Mouse (Mus musculus): ENCODE data around the gene Mlst8.
A peak's percentile ranks its signal among the peaks of the same experiment; 100 is the strongest.

Gene Mlst8

GRCm38 (mm10) chr17:24478663-24479380 is at the start of gene Mlst8:
Mlst8 (minus strand) TSS chr17:24479078.
- DNase-seq = peak; percentile 96

GRCm38 (mm10) chr17:24528560-24528918 is 49.7 kb upstream of the Mlst8 start:
- DNase-seq = no peak

GRCm38 (mm10) chr17:24527723-24528559 is 49.1 kb upstream of the Mlst8 start, which contains the start of gene Traf7:
Traf7 (minus strand) TSS chr17:24527938.
- DNase-seq = peak; percentile 99

DNA sequence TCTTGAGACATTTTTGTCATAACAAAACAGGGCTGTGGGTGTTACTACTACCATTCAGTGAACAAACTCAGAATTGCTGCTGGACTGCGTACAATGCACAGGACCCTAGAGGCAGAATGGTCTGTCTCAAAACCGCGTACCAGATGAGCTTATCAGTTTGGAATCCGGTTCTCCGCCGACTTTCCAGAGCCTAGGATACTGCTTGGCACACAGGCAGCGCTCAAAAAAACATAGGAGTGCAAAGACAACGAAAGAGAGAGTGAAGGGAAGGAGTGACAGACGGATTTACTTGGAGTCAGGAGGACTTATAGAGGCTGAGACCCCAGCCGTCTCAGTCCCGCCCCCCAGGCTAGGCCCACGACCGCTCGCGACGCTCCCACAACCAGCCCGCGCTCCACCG is 48.4 kb upstream of the Mlst8 start:
- DNase-seq = no peak

- no peak for DNase-seq
Measured at GRCm38 (mm10) chr17:24524734-24525133, 45.9 kb upstream of the Mlst8 start.

DNA sequence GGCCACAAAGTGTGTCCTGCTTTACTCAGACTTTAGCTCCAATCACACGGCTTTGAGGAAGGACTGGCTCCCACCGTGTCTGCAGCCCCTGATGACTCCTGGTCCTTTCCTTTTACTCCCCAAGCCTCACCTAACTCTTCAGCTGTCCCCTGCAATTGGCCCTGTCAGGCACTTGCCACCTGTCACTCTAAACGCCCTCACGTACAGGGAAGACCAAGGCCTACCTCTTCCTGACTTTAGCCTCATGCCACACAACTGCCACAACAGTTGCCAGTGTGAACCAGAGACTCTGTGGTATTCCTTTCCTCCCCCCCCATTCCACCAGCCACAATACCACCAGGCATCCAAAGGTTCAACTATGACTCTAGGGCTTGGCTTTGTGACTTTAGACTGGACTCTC is 41.6 kb upstream of the Mlst8 start:
- DNase-seq = no peak

GRCm38 (mm10) chr17:24514270-24515257 is 35.7 kb upstream of the Mlst8 start:
- DNase-seq = no peak

DNA sequence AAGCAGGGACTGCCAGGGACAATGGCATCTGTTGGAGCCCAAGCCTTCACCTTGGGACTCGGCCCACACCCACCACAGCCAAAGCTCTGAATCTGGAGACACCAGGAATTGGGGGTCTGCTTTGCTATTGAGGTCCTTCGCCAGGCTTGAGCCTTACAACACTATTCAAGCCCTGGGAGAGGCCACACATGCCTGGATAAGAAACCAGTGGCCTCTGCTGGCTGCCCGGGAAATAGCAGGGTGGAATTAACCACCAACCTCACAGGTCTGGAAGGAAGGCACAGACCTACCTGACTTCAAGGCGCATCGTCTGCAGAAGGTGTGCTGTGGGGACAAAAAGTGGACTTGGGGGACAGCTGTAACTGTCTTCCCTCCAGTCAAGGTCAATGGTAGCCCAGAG is 34.7 kb upstream of the Mlst8 start:
- peak; percentile 63 for DNase-seq

DNA sequence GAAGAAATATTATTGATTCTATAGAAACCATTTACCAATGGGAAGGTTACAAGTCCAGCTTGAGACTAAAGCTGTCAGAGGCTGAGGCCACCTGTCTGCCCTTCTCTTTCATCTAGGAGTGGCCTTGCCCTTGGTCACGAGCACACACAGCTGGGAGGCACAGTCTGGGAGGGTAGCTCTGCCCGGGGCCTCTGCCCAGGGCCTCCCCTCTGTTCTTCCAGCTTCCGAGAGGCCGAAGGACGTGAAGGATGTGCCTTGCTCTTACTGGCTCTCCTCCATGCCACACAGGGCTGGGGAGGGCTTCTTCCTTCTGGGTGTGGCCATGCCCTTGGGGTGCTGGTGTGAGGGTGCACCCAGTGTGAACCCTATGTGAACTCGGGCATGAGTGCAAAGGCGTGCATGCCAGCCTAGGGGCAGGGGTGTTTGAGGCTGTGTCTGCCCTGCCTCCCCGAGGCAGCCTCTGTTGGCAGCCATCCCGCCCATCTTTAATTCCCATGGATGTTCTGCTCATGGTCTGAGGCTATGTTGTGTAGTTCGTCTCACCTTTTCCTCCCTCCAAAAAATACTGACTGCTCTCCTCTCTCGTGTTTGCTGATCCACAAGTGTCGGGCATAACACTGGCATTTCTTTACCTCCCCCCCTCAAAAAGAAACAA is 29.1 kb upstream of the Mlst8 start:
- no peak for DNase-seq

- no peak for DNase-seq
Measured at GRCm38 (mm10) chr17:24507129-24507664, 28.3 kb upstream of the Mlst8 start.

DNA sequence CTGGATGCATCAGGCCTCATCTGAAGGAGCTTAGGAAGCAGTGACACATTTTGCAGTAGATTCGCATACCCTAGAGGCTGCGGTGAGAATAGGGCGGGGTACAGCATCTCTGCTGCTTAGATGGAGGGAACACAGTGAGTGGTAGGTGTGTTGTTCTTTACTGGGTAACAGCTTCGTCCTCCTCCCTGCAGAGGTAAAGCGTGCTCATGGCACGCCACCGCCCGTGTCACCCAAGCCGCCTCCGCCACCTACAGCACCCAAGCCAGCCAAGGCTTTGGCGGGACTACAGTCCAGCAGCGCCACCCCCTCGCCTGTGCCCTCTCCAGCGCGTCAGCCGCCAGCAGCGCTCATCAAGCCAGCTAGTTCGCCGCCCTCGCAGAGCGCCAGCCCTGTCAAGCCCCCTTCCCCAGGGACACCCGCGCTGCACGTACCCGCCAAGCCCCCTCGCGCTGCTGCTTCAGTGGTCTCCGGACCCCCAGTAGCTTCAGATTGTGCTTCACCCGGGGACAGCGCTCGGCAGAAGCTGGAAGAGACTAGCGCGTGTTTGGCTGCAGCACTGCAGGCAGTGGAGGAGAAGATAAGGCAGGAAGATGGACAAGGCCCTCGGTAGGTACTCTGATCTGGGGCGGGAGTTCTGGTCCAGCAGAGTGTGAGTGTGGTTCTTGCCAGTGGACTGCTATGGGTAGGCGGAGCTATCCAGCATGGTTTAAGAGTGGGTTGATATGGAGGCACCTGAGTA is 27.6 kb upstream of the Mlst8 start:
- DNase-seq = peak; percentile 56

- DNase-seq = no peak
Measured at GRCm38 (mm10) chr17:24505286-24505955, 26.5 kb upstream of the Mlst8 start.

DNA sequence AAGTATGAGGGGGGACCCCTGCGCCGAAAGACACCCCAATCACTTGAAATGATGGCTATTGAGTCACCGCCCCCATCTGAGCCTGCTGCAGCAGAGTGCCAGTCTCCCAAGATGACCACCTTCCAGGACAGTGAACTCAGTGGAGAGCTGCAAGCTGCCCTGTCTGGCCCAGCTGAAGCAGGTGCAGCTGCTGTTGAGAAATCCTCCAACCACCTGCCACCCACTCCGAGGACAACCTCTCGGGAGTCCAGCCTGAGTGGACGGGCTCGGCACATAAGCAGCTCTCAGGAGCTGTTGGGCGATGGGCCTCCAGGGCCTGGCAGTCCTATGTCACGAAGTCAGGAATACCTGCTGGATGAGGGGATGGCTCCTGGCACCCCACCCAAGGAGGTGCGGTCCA is 25.2 kb upstream of the Mlst8 start:
- DNase-seq = no peak

DNA sequence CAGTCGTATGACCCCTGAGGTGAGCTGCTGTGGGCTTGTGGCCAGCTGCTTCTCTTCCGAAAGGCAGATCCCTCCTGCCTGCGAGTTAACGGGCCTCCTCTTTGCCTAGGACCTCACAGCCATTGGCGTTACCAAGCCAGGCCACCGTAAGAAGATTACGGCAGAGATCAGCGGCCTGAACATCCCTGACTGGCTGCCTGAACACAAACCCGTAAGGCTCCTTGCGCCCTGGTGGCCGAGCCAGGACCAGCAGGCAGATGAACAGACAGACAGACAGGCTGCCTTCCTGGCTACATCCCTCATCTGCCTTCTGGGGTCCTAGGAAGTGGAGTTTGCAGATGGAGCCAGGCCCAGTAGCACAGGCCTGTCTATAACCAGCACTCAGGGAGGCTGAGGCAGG is 23.3 kb upstream of the Mlst8 start:
- DNase-seq = no peak

DNA sequence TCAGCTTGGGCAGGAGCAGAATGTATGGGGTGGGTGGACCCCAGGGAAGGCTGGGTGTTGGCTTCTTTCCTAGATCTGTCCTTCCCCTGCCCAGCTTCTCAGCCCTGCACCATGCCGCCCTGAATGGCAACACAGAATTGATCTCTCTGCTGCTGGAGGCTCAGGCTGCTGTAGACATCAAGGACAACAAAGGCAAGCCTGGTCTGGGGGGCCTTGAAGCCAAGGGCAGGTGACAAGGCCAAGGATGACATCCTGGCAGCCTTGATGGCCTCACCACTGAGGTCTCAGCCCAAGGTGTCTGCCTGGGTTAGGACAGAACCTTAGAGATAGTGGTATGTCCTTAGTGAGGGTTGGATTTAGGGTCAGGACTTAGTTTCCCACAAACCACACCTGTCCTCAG is 17.1 kb upstream of the Mlst8 start:
- DNase-seq = no peak

GRCm38 (mm10) chr17:24495443-24495842 is 16.6 kb upstream of the Mlst8 start:
- DNase-seq = peak; percentile 87

DNA sequence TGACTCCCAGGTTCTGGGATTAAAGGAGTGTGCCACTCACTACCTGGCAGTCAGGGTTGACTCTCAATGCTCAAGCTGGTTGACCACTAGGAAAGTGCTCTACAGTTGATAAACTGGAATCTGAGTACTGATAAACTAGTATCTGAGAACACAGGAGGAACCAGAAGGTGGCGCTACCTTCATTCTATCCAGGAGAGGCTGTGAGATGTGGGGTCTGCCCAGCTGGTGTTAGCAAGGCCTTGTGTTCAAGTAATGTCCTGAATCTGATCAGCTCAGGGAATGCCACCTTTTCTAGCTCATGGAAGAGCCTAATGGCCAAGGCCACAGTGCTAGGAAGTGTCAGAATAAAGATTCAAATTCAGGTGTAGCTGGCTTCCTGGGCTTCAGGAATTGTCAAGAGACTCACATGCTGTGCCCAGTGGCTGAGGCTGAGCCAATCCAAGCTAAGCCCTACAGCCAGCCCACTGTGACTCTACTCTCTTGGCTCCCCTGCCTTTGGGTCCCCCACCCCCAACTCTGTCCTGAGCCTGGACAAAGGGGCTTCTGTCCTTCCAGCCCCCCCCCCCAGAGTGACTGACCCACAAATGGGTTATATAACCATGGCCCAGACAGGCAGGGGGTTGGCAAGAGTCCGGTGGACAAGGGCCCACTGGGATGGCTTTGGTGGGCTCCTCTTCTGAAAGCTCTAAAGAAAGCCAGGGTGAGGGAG is 15.9 kb upstream of the Mlst8 start:
- DNase-seq = peak; percentile 71

DNA sequence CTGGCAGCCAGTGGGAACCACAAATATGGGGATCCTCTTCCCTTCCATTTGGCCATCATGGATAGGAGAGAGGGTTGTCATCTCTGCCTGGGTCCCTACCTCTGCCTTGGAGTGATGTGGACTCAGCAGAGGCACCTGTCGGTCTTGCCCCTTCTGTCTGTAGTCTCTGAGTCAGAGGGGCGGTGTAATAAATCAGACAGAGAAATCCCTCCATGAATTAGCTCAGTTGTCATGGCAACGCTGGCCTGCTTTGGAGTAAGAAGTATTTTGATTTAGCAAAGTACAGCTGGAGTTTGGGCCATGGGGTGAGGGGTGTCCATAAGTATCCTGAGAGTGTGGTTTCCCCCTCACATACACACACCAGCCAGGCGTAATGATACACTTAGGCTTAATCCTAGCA is 11.5 kb upstream of the Mlst8 start:
- DNase-seq = peak; percentile 60

DNA sequence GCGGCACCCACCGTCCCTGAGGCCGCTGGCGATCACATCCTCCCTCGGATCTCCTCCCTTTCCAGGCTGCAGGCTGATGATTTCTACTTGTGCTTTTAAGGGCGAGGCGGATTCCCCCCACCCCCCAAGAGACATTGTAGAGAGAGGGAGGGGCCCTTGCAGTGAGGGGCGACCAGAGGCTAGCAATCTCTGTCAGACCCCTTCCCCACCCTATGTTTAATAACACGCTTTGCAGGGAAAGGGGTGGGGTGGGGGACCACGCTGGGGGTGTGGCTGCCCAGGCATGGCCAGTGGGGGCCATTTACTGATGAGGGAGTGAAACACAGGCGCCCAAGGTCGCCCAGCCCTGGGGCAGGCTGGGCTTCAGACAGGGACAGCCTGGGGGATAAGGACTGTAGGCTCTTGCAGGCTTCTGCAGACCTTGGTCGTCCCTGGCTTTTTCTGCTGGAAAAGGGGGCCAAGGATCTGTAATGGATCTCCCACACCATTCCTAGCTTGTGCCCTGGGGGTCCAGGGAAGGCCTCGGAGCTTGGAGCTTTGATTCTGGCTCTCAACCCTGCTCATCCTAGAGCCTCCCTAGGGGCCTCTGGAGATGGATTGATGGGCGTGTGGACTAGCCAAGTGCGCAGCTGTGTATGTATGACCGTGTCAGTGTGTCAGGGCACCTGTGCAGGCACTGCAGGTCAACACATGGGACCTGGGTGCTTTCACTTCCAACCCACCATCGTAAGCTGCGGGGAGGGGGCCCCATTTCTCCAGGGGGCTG is 10.6 kb upstream of the Mlst8 start:
- DNase-seq = no peak

Measured in layer of hippocampus, adult 9-11 months (tissue).